Mouse (Mus musculus): ENCODE measurements around the gene Slc2a12.

- TF ChIP-seq POLR2A (IDR thresholded peaks at IDR 0.05; ENCODE audit: borderline replicate concordance, extremely low read depth, insufficient read depth, insufficient read length, poor library complexity, severe bottlenecking) (no peak), CTCF (IDR thresholded peaks at IDR 0.05; ENCODE audit: borderline replicate concordance, extremely low read depth, insufficient read depth, insufficient read length) (no peak)
Observed at GRCm38 (mm10) chr10:22608799-22609357, 35.9 kb upstream of the Slc2a12 start.

All from brain, embryonic 14.5 days (tissue).